Mouse (Mus musculus) ovary, adult 2 months (tissue): ENCODE measurements around the gene AL732309.1. TPM values are rescaled to one million over a fixed set of nuclear protein-coding genes. Genes with fewer than 3 reads are reported as not detected.

ENCODE experiments used
- polyA plus RNA-seq: library from polyadenylated mRNA; depleted of rRNA; stranded (reverse); fragments of >200 nt; gene quantifications from 2 replicates; pipeline ENCODE4 v1.2.3, GENCODE M21; 2012; rRNA removed

The AL732309.1 gene
- polyA plus RNA-seq, result 31.6 and 35.4 TPM in 2 replicates

GRCm38 (mm10) chr2:25246183-25247072 lies at the start of gene AL732309.1:
TSS of gene AL732309.1 (minus strand) at chr2:25246863.

GRCm38 (mm10) chr2:25289651-25290050 lies 43.0 kb upstream of the AL732309.1 start, which contains the start of gene Lrrc26:
TSS of gene Lrrc26 (plus strand) at chr2:25289915.

GRCm38 (mm10) chr2:25287927-25288649 lies 41.4 kb upstream of the AL732309.1 start, which contains the start of gene Tmem210:
TSS of gene Tmem210 (plus strand) at chr2:25288145.

GRCm38 (mm10) chr2:25271827-25272511 lies 25.3 kb upstream of the AL732309.1 start, which contains the start of the genes Ssna1 and Anapc2:
TSS of gene Ssna1 (minus strand) at chr2:25272438.
TSS of gene Anapc2 (plus strand) at chr2:25272478.

GRCm38 (mm10) chr2:25262291-25262767 lies 15.7 kb upstream of the AL732309.1 start, which contains the start of gene Tprn:
TSS of gene Tprn (plus strand) at chr2:25262618.

GRCm38 (mm10) chr2:25255284-25255779 lies 8.7 kb upstream of the AL732309.1 start, which contains the start of gene Tmem203:
TSS of gene Tmem203 (plus strand) at chr2:25255439.

GRCm38 (mm10) chr2:25242101-25242506 lies 4.6 kb downstream of the AL732309.1 start, which contains the start of the genes Rnf208 and Cysrt1:
TSS of gene Rnf208 (plus strand) at chr2:25242255.
TSS of gene Cysrt1 (minus strand) at chr2:25242452.

GRCm38 (mm10) chr2:25236614-25237013 lies 10.0 kb downstream of the AL732309.1 start, which contains the start of gene Rnf224:
TSS of gene Rnf224 (minus strand) at chr2:25236787.

GRCm38 (mm10) chr2:25234050-25234449 lies 12.6 kb downstream of the AL732309.1 start, which contains the start of gene Slc34a3:
TSS of gene Slc34a3 (minus strand) at chr2:25234364.

GRCm38 (mm10) chr2:25224492-25224765 lies 22.2 kb downstream of the AL732309.1 start, which contains the start of gene Tubb4b:
TSS of gene Tubb4b (minus strand) at chr2:25224702.

GRCm38 (mm10) chr2:25218445-25218844 lies 28.2 kb downstream of the AL732309.1 start, which contains the start of gene Fam166a:
TSS of gene Fam166a (plus strand) at chr2:25218745.

GRCm38 (mm10) chr2:25214444-25214843 lies 32.2 kb downstream of the AL732309.1 start, which contains the start of gene Stpg3:
TSS of gene Stpg3 (minus strand) at chr2:25214637.

GRCm38 (mm10) chr2:25211121-25211670 lies 35.5 kb downstream of the AL732309.1 start, which contains the start of gene Nelfb:
TSS of gene Nelfb (minus strand) at chr2:25211489.

GRCm38 (mm10) chr2:25196172-25196954 lies 50.3 kb downstream of the AL732309.1 start, which contains the start of gene Tor4a:
TSS of gene Tor4a (minus strand) at chr2:25196886.

Other genes with a start within 250 kb of the AL732309.1 start
- gene Nsmf, start 192.5 kb downstream of the AL732309.1 start, polyA plus RNA-seq, result 281 and 345 TPM in 2 replicates
- 0.81 and 1.6 TPM in 2 replicates for gene Entpd8, start 166.6 kb downstream of the AL732309.1 start, polyA plus RNA-seq
- gene Noxa1, start 151.7 kb downstream of the AL732309.1 start, polyA plus RNA-seq, result 1.9 and 3.4 TPM in 2 replicates
- gene Nrarp, start 66.1 kb downstream of the AL732309.1 start, polyA plus RNA-seq, result 16.0 and 20.1 TPM in 2 replicates
- 91.7 and 92.6 TPM in 2 replicates for gene Tor4a, start 50.0 kb downstream of the AL732309.1 start, polyA plus RNA-seq
- 54.5 and 59.1 TPM in 2 replicates for gene Nelfb, start 35.4 kb downstream of the AL732309.1 start, polyA plus RNA-seq
- not detected in 2 replicates for gene Stpg3, start 32.2 kb downstream of the AL732309.1 start, polyA plus RNA-seq
- gene Fam166a, start 28.1 kb downstream of the AL732309.1 start, polyA plus RNA-seq, result 0.18 and 0.40 TPM in 2 replicates
- 582 and 710 TPM in 2 replicates for gene Tubb4b, start 22.2 kb downstream of the AL732309.1 start, polyA plus RNA-seq
- gene Slc34a3, start 12.5 kb downstream of the AL732309.1 start, polyA plus RNA-seq, result not detected in 2 replicates
- 0.10 TPM in 1 of 2 replicates, not detected in the other for gene Rnf224, start 10.1 kb downstream of the AL732309.1 start, polyA plus RNA-seq
- gene Rnf208, start 4.6 kb downstream of the AL732309.1 start, polyA plus RNA-seq, result 27.2 and 28.5 TPM in 2 replicates
- gene Cysrt1, start 4.4 kb downstream of the AL732309.1 start, polyA plus RNA-seq, result 1.6 and 1.7 TPM in 2 replicates
- 85.0 and 109 TPM in 2 replicates for gene Tmem203, start 8.6 kb upstream of the AL732309.1 start, polyA plus RNA-seq
- gene Tprn, start 15.8 kb upstream of the AL732309.1 start, polyA plus RNA-seq, result 30.9 and 32.4 TPM in 2 replicates
- gene Ssna1, start 25.6 kb upstream of the AL732309.1 start, polyA plus RNA-seq, result 85.4 and 91.9 TPM in 2 replicates
- gene Anapc2, start 25.6 kb upstream of the AL732309.1 start, polyA plus RNA-seq, result 112 and 124 TPM in 2 replicates
- gene Tmem210, start 41.3 kb upstream of the AL732309.1 start, polyA plus RNA-seq, result 0.51 and 0.55 TPM in 2 replicates
- 37.9 and 39.1 TPM in 2 replicates for gene Lrrc26, start 43.1 kb upstream of the AL732309.1 start, polyA plus RNA-seq
- 1.1 and 1.7 TPM in 2 replicates for gene Grin1, start 72.3 kb upstream of the AL732309.1 start, polyA plus RNA-seq
- 9.7 and 12.0 TPM in 2 replicates for gene Man1b1, start 85.5 kb upstream of the AL732309.1 start, polyA plus RNA-seq
- 50.5 and 59.0 TPM in 2 replicates for gene Dpp7, start 109.5 kb upstream of the AL732309.1 start, polyA plus RNA-seq
- 59.3 and 63.2 TPM in 2 replicates for gene Uap1l1, start 118.8 kb upstream of the AL732309.1 start, polyA plus RNA-seq
- gene Sapcd2, start 125.5 kb upstream of the AL732309.1 start, polyA plus RNA-seq, result 16.5 and 18.1 TPM in 2 replicates
- gene Entpd2, start 149.0 kb upstream of the AL732309.1 start, polyA plus RNA-seq, result 33.0 and 33.1 TPM in 2 replicates
- gene Npdc1, start 152.5 kb upstream of the AL732309.1 start, polyA plus RNA-seq, result 300 and 413 TPM in 2 replicates
- gene Fut7, start 176.4 kb upstream of the AL732309.1 start, polyA plus RNA-seq, result 0.38 and 0.46 TPM in 2 replicates
- gene Abca2, start 181.8 kb upstream of the AL732309.1 start, polyA plus RNA-seq, result 54.2 and 56.6 TPM in 2 replicates
- gene Clic3, start 210.0 kb upstream of the AL732309.1 start, polyA plus RNA-seq, result 36.3 and 57.3 TPM in 2 replicates
- gene Paxx, start 214.2 kb upstream of the AL732309.1 start, polyA plus RNA-seq, result 87.0 and 99.6 TPM in 2 replicates
- gene Ptgds, start 223.2 kb upstream of the AL732309.1 start, polyA plus RNA-seq, result 17.0 and 20.7 TPM in 2 replicates
- gene Lcn12, start 247.0 kb upstream of the AL732309.1 start, polyA plus RNA-seq, result not detected in 2 replicates